Mouse (Mus musculus): ENCODE results near the gene C5ar2.
"Not testable (repeated sequence)": the region's sequence is repeated elsewhere in the genome, so short reads cannot be mapped to it uniquely, and the experiment has no call there.

Gene C5ar2

DNA sequence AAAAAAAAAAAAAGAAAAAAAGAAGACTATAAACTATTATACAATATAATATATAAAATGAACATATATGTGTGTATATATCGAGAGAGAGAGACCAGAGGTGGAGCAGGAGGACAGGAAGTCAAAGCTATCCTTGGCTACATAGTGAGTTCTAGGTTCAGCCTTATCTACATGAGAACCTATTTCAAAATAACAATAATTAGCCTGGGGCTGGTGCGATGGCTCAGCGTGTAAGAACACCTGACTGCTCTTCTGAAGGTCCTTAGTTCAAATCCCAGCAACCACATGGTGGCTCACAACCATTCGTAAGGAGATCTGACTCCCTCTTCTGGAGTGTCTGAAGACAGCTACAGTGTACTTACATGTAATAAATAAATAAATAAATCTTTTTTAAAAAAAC lies 12.0 kb upstream of the C5ar2 start:
- DNase-seq: not testable (repeated sequence)

DNA sequence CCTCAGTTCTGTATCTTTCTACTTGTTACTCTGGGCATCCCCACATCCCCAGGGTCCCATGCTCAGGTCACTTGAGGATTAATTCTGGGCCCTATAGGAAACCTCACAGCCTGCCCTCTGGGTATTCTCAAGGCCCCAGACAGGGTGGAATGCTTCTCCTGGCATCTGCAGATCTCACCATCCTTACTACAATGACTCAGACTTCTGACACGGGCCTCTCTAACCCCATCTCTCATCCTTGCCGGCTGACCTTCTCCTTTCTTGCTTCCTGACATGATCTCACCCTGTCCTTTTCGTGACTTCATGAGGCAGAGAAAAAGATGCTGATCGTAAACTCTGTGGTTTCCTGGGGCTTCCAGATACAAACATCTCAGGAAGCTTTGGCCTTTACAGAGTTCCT lies 10.2 kb upstream of the C5ar2 start:
- no peak for DNase-seq

- no peak for DNase-seq
Measured at GRCm38 (mm10) chr7:16250687-16251086, 6.7 kb upstream of the C5ar2 start.

GRCm38 (mm10) chr7:16245958-16246357 lies 2.0 kb upstream of the C5ar2 start:
- peak; percentile 23 for DNase-seq

DNA sequence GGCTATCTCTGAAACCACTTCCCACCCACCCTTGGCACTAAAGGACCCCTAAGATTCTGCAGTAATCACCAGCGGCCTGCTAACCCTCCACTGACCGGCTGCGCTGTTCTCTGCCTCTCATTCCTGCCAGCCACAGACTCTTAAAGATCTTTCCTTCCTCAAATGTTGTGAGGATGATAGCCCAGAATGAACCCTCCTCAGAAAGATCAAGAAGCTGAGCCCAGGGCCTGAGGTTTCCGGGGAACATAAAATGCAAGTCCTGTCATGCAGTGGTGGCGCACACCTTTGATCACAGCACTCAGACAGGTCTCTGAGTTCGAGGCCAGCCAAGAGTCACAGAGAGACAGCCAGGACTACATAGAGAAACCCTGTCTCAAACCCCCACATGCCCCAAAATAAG lies 1.8 kb downstream of the C5ar2 start:
- no peak for DNase-seq

DNA sequence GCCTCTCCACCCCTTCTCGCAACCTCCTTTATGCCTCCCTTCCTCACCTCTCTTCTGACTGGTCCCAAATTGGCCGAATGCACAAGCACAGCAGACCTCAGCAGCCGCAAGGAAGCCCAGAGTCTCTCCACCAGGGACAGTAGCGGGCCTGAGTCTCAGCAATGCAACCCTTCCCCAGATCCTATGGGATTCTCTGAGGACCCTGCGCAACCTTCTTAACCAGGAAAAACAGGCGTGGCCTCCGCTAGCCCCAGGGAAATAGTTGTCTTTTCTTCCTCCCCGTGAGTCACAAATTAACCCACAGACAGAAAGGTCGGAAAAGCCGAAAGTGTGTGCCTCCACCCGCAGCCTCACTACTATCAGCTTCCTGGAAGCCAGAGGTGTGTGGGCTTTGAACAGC lies 2.2 kb downstream of the C5ar2 start:
- no peak for DNase-seq

DNA sequence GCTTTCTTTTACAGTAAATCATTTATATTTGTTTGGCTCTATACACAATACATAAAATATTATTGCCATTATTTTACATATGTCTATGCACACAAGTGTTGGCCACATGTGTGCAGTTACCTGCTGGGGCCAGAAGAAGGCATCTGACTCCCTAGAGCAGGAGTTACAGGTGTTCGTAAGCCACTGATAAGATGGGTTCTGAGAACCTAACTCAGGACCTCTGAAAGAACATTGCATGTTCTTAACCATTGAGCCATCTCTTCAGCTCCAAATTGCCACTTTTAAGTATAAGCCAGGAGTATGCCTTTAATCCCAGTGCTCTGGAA lies 3.0 kb downstream of the C5ar2 start:
- no peak for DNase-seq

GRCm38 (mm10) chr7:16240281-16240977 lies 3.5 kb downstream of the C5ar2 start:
- DNase-seq: no peak

DNA sequence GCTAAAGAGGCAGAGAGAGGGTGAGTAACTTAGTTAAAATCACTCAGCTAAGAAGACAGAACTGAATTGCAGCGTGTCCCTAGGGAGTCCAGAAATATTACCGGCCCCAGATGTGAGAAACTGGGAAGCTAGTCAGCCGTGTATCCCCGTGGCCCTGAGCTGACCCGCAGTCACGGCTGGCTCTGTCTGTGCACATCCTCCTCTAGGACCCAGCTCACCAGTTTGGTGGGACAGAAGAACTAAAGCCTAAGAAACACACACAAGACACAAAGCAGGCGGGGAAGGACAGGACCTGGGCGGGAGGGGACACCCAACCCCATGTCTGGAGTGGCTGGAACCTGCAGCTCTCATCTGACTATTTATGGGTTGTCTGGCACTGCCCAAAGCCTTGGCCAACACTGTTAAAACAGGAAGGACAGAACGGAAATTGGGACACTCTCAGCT lies 4.4 kb downstream of the C5ar2 start:
- DNase-seq: peak; percentile 42

- DNase-seq: peak; percentile 53
Measured at GRCm38 (mm10) chr7:16229869-16230268, 14.1 kb downstream of the C5ar2 start.

- DNase-seq: peak; percentile 96
Measured at GRCm38 (mm10) chr7:16221582-16222272, 22.2 kb downstream of the C5ar2 start, which contains the start of gene Dhx34. Gene Dhx34, minus strand, starts transcription at chr7:16222037.

- DNase-seq: no peak
Measured at GRCm38 (mm10) chr7:16213986-16214385, 30.0 kb downstream of the C5ar2 start.

DNA sequence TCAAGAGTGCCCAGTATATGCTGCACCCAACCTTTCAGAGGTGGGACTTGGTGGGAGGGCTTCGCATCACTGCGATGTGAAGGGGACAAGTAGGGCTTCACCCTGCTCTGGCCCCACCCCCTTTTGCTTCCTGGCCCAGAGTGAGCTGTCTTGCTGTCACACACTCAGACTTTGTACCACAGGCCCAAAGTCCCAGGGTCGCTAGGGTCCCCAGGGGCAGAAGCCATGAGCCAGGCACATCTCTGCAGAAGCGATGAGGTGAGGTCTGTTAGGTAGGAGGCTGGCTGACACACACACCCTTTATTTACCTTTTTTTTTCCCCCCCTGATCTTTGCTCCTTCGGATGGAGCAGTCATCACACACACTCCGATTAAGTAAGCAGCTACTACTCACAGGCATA lies 30.8 kb downstream of the C5ar2 start:
- DNase-seq: no peak

DNA sequence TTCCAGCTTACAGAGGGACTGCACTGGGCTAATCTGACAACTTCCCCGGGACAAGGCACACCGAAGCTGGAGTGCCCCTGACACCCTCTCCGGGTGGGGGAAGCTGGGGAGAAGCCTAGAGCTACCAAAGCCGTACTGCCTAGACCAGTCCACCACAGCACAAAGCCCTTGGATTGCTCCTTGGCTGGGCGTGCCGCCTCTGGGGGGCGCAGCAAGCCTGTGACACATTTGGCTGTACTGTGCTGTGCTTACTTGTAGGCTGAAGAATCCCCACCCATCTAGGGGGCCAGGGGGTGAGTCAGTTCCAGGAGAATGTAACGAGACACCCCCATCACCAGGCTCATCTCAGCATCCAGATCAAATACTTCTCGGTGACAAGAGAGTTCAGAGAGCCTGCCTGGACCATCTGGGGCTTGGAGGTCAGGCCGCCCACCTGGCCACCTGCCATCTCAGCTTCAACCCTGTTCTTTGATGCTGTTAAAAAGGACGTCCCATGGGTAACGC lies 33.0 kb downstream of the C5ar2 start:
- DNase-seq: peak; percentile 45

DNA sequence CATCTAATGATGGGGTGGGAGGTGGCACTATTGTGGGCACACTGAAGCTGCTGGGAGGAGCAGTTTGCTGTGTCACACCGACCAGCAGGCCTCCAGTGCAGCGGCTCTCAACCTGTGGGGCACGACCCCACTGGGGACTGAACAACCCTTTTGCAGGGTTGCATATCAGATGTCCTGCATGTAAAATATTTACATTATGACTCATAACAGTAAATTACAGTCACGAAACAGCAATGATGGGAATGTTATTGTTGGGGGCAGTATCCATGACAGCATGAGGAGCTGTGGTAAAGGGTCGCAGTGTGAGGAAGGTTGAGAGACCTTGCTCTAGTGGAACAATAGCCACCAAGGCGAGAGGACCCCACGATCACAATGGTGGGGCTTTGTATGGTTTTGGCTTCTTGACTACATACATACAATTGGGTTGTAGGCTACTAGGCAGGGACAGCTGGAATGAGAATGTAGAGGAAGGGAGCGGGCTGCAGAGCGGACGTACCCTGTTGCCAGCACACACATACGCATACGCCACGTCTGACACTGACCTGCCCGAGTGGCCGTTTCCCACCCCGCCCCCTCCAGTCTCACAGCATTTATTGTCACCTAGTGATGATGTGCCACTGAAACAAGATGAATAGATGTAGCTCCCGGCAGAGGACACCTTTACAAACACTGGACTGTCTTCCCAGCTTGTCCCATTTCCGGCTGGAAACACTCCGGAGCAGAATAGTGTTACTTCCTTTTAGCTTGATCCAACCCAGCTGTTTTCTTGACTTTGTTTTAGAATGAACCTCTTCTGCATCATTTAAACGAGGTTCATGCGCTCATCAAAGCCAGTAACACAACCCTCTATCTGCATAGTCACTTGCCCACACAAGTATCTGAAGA lies 34.9 kb downstream of the C5ar2 start:
- peak; percentile 38 for DNase-seq

DNA sequence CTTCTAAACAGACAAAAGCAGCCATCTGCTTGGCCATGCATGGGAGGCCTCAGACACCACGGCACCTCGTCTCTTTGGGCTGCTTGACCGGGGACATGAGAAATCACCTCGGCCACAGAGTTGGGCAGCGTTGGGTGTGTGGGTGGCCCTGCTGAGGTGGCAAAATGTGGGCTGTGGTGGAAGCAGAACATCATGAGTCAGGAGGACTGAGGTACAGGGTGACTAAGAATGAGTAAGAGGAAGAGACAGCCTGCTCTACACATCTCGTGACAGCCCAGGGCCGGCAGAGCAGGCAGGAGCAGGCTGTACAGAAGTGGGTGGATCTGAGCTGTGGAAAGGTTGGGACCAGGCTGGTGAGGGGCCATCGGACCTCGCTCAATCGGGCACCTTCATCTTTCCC lies 36.5 kb downstream of the C5ar2 start:
- peak; percentile 30 for DNase-seq

DNA sequence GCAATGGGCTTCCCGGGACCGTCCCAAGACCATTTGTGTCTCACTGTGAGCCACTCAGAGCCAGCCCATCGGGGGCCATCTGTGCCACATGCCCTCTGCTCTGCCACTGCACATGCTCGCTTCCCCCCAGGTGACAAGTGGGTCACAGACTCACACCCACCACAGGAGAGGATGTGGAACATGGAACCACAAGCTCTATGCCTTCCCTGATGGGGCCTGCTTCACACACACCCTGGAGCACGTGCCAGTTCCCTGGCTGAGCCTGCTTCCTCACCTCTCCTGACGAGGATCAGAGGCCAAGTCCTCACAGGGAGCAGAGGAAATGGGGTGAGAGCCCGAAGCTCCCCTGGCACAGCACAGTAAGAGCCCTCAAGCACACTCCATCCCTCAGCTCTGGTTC lies 36.9 kb downstream of the C5ar2 start:
- no peak for DNase-seq

- DNase-seq: no peak
Measured at GRCm38 (mm10) chr7:16204791-16205190, 39.2 kb downstream of the C5ar2 start.

DNA sequence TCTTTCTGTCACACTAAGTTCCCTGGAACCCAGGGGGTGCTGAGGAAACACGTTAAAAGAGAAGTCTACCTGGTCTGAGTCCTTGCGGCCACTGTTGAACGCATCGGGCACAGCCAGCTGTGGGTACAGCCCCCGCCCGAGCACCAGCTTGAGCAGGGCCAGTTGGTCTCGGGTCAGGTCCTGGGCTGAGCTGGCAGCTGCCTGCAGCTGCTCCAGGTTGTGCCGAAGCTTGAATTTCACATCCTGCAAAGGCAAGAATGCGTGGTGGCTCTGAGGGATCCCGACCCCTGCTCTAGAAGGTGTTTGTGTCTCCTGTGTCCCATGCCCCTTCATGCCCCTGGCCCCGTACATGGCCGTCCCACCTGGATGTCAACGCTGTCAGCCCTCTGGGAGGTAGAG lies 40.5 kb downstream of the C5ar2 start:
- DNase-seq: no peak

- no peak for DNase-seq
Measured at GRCm38 (mm10) chr7:16202756-16203504, 41.0 kb downstream of the C5ar2 start.

- no peak for DNase-seq
Measured at GRCm38 (mm10) chr7:16201136-16201535, 42.8 kb downstream of the C5ar2 start.

DNA sequence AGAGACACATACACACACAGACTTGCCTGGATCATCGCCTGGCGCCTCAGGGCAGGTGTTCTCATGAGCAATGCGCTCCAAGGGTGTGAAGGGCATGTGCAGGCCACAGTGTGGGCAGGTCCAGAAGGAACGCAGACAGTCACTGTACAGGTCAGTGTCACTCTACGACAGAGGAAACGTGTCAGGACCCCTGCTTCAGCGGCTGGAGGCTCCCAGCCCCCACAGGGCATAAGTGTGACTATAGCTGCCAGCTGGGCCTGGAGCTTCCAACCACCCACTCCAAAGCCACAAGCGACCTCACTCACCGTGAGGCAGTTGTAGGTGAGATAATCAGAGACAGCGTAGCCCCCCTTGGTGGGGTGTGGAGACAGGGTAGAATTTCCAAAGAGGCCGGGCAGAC lies 45.4 kb downstream of the C5ar2 start:
- DNase-seq: no peak

DNA sequence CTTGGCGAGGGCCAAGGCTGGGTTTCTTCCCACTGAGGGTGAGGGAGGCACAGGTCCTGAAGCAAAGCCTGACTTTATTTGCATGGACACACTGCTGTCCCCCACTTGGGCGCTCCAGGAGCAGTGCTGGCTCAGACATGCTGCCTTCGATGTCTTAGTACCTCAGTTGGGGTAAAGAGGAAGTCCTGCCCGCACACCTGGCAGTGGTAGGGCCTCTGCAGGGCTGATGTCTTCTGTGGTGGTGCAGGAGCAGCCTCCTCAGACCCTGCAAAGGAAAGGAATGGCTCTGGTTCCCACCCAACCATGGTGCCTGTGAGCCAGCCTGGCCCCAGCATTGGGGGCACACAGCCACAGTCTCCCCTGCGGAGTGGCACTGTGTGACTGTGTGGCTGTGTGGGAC lies 46.8 kb downstream of the C5ar2 start:
- DNase-seq: no peak

All from lung, postnatal 10 days (tissue).